Mouse (Mus musculus) layer of hippocampus, postnatal 10 days (tissue): ENCODE measurements around the gene Olfr522. TPM values are rescaled to one million over a fixed set of nuclear protein-coding genes. Genes with fewer than 3 reads are reported as not detected.
A peak's percentile ranks its signal among the peaks of the same experiment; 100 is the strongest.
"Not testable (repeated sequence)": the region's sequence is repeated elsewhere in the genome, so short reads cannot be mapped to it uniquely, and the experiment has no call there.

Source experiments
- DNase-seq, 2 experiments: peaks; one replicate each; pipeline ENCODE4 v3.0.0; 2021; ENCODE audit warnings: low spot score in 2 of 2
- total RNA-seq, 2 experiments: library from RNA; stranded (reverse); gene quantifications; 2 replicates each; pipeline ENCODE4 v1.2.3; 2021

The Olfr522 gene
- total RNA-seq, 2 experiments from 2014 or later, result not detected

DNA sequence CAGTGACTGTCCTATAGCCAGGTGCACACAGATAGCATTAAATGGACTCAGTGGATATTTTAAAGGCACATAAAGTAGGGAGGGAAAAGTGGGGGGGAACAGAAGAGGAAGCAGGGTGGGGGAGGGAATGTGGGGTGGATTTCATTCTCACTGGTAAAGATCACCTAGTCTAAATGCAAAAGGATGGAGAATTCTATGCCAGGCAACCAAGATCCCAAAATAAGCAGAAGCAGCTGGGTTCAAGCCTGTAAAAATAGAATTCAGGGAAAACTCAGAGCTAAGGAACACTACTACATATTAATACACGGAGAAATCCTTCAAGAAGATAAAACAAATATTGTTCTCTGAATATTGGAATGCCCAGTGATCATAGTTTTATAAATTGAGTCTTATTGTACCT, 3.4 kb upstream of the Olfr522 start:
- DNase-seq, result no peak

DNA sequence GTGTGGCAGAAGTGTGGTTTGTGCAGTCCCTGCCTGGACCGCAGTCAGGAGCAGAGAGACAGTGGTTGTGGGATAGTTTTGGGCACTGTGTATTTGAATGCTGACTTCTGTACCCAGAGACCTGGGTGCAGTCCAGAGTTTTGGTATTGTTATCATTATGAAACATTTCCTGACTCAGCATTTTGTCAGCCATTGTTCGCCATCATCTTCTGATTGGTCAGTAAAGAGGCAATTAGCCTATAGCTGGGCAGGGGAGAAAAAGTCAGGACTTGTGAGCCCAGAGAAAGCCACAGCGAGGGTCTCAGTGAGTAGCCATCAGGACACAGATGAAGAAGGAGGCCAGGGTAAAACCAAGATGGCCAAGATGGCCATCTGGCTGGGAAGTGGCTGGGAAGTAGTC, 4.2 kb downstream of the Olfr522 start:
- no peak for DNase-seq

DNA sequence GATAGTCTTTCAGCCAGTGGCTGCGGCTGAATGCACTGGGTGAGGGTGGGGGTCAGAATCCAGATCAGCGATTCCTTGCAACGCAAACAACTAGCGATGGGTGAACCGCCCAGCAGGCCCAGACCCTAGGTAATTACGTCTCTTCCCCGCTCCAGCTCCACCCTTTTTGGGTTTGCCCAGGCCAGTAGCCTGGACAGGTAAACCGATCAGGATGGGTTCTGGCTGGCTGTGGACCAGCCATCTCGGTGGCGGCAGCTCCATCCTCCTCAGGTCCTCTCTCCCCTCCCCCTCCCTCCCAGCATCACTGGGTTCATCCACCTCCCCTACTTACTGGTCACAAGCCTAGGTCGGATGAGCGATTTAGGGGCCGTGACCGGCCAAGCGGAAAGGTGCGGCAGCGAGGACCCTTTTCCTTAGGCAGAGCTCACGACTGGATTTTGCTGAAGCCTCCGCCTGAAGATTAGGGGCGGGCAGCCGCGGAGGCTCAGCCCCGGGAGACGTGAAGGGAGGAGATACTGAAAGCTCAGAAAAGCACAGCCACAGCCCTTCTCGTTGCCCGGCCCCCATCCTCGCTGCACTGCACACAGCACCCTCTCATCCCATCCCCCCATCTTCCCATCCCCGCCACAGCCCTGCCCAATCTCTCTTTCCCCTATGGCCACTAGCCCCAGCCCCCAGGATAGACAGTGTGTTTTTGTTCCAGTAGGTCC, 10.2 kb downstream of the Olfr522 start, which contains the start of gene Sprn:
Sprn (minus strand) TSS at position 660 of the 710 bp plus-strand sequence.
- DNase-seq, result peak; percentile 66 to 74

DNA sequence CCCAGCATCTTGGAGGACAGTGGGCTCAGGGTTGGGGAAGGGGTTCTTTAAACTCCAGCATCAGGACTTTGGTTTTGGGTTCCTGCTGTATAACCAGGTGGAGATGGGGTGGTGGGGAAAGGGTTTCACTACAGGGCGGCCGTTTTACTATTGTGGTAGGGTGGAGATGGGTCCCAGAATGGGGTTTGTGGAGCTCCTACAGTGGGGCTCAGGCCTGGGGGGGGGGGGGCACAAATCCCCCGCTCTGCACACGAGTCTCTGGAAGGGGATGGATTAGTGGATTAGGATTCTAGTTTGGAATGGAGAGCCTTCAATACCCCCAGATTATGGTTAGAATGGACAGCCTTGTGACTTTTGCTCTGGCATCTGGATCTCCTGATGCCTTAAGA, 10.7 kb downstream of the Olfr522 start:
- DNase-seq, result no peak

DNA sequence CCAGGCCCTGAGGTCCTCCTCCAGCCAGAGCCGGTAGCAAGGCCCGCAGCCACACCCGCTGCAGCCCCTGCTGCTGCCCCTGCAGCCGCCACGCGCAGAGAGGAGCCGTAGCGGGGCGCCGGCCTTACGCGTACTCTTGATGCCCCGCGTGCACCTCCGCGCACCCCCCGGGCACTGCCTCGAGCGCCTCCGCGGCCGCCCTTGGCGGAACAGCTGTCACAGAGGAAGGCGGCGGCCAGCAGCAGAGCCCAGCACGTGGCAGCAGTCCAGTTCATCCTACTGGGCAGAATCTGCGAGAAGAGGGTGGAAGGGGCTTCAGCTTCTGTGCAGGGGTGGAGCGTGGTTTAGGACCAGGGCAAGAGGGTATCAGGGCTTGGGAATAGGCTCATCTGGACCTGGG, 11.2 kb downstream of the Olfr522 start:
- DNase-seq, result peak; percentile 64 to 67

DNA sequence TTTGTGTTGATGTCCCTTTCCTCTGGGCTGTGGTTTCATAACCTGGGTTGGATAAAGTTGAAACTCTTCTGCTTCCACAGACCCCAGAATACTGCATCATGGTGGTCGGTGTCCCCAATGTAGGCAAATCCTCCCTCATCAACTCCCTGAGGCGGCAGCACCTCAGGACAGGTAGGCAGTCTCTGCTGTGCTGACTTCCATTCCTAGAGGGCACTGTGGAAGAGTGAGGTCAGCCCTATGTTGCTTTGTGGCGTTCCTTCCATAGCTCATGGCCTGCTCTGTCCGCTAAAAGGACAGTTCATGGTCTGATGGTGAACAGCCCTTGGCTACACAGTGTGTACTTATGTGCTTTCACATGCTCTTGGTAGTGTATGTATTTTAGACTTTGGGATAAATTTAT, 20.0 kb downstream of the Olfr522 start:
- no peak for DNase-seq

DNA sequence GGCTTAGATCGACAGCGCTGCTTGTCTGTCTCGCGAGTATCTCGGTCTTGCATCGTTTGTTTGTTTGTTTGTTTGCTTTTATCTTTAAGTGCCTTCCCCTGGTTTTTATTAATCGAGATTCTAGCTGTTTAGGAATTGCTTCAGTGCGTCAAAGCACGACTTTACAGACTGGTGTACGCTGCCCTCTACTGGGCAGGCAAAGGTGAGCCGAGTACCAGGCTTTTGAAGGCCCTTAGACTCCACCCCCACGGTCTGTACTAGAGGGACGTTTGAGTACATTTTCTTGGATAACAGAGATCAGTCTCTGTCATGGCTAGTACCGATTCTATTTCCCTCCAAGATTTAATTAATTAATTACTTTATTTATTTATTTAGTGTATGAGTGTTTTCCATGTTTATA, 23.2 kb downstream of the Olfr522 start:
- DNase-seq, result peak; percentile 54 to 68

DNA sequence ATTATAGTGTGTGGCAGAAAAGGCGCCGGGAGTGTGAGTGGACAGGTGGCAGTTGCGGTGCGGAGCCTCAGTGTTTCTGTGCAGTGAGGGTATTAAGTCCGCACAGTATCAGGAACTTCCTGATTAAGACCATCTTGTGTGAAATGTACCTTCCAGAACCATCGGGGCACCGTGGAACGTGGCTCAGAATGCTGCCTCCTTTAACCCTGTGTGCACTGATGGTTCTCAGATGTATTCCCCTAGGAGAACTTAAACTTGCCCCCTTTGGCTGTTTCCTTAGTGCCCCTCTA, 26.6 kb downstream of the Olfr522 start:
- no peak for DNase-seq

DNA sequence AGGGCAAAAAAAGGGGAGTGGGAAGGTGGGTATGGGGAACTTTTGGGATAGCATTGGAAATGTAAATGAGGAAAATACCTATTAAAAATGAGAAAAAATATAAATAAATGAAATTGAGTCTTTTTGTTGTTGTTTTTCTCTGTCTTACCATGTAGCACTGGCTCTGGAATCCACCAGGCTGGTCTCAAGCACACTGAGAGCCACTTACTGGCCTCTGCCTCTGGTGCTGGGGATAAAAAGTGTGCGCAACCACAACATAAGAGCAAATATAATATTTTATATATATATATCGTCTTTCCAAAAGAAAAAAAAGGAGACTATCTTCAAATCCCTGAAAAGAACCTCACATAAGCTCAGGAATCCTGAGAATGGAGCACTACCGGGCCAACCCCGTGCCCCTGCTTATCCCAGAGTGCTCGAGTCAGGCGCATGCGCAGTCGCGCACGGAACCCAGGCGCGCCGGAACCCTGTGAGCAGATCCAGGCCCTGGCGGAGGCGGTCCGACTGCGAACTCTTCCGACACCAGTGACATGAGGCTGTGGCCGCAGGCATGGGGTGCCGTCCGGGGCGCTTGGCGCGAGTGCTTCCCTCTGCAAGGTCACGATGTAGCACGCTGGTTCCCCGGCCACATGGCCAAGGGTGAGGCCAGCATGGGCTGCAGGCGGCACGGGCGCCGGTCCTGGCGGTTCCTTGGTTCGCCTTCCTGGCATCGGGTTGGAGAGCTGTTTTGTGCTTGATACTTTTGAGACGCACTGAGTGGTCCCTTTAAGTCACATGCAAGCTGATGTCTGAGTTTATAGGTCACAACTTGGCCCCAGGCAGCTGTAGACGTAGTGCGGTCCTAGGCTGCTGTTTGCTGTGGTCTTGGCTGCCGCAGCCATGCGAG, 27.2 kb downstream of the Olfr522 start, which contains the start of gene Mtg1:
Mtg1 (plus strand) TSS at position 430 of the 886 bp plus-strand sequence.
- peak; percentile 98 to 99 for DNase-seq

DNA sequence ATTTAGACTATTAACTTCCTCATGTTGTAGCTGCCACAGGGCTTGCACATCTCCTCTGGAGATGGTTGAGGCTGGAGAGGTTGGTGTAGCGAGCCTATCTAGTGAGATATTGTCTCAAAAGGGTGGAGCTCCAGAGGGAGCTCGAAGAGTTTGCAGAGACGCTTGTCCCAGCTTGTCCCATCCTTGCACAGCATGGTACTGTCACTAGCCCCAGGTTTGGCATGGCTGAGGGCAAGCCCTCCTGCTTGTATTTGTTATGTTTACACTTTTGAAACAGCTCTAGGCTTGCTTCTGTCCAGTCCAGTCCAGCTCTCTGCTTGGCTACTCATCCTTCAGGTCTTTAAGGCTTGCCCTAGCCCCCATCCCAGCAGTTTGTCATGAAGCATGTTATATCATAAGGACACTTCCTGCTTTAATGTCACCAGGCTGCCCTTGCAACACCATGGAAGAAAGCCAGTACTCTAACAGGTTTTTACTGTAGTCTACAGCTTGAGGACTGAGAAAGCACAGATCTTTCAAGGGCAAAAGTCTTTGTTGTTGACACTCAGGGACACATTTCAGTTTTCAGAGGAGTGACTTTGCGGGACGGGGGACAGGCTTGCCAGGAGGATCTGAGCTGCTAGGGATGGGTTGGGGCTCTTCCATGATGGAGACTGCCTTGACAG, 29.3 kb downstream of the Olfr522 start:
- no peak for DNase-seq

DNA sequence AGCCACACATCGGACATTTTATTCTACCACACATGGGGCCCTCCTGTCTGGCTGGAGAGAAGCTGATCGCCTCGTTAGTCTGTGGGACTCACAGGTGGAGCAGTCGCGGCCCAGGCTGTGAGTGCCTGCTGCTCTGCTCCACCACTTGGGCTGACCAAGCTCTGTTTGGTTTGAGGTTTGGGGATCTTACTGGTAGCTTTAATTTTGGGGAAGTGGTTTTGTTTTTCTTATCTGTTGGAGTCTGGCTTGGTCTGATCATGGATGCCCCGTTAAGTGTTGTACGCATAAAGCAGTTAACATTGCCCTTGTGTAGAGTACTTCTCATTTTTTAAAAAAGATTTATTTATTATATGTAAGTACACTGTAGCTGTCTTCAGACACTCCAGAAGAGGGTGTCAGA, 30.5 kb downstream of the Olfr522 start:
- not testable (repeated sequence) for DNase-seq

DNA sequence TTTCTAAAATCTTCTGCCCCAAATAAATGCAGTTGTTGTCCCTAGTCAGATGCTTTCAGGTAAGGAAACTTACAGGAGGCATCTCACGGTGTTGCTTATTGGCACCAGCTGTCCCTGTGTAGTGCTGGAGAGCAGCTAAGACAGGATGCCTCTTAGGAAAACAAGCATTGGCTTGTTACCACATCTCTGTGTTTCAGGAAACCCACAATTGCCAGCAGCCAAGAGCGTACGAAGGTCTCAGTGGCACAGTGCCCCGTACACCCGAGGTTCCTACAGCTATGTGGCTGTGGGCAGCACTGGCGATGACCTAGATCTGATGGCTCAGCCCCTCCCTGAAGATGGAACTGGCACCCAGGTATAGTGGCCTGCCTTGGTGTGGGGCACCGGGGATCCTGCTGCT, 32.4 kb downstream of the Olfr522 start:
- not testable (repeated sequence) for DNase-seq

DNA sequence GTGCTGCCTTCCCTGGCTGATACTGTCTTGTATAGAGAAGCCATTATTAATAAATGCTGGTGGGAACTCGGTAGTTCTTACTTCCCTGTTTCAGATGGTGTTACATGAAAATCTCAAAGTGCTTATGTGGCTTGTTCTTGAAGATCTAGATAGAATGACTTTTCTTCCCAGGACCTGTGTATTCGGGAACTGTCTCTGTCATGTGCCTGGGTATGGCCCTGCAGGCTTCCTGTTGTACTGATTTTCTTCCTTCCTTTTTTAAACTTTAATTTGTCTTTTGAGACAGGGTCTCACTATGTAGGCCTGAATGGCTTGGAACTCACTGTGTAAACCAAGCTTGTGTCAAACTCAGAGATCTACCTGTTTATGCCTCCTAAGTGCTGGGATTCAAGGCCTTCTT, 36.7 kb downstream of the Olfr522 start:
- no peak for DNase-seq

DNA sequence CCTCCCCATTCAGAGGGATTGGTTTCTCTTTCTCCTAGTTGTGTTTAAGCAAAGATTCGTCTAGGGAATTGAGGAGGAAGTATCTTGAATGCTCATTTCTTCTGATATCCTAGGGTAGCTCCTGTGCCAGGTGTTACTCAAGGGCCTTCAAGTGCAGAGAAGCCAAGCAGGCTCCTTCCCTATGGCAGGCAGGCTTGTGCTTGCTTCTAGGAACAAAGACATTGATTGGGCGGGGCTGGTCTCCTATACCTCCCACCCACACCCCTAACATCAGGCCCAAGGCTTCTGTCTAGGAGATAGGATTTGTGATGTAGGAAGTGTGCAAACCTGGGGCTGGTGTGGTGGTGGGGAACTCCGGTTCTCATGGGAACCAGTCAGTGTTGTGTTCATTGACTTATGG, 37.6 kb downstream of the Olfr522 start:
- DNase-seq, result no peak

DNA sequence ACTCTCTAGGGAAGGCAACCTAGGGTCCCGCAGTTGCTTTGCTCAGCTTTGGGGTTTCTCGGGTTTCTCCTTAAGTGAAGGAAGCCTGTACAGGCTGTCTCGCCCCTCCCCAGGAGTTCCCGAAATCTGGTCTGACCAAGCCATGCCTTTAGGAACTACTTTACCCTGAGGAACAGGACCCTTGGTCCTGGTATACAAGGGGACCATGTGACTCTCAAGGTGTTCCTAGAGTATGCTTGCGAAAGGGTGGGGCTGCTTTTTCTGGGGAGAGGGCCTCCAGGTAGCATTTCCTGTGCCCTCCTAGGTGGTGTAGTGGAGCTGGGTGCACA, 38.6 kb downstream of the Olfr522 start:
- DNase-seq, result no peak

DNA sequence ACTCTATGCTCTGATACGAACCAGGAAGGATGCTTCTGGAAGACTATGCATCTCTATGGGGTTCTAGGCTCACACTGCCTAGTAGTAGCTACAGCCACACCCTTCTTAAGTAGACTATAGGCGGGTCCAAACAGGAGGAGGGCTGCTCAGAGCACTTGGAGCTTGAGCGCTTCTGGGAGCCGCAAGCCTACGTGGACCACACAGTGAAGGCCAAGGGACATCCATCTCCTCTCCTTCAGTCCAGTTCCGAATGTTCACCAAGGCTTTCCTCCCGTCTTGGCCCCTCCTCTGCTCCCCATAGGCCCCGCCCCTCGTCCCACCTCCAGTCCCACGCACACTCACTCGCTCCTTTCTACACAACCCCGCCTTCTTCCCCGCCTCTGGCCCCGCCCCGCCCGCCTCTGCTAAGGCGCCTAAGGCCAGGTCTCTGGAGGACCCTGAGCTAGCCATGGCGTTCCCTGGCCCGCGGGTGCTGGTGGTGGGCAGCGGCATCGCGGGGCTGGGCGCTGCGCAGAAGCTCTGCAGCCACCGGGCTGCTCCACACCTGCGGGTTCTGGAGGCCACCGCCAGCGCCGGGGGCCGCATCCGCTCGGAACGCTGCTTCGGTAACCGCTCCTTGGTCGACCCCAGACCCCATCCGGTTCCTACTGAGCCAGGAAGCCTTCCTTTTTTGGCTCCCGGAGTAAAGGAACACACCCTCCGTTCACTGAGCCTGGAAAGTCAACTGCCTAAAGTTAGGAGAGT, 39.1 kb downstream of the Olfr522 start:
- DNase-seq, result peak; percentile 81 to 88

DNA sequence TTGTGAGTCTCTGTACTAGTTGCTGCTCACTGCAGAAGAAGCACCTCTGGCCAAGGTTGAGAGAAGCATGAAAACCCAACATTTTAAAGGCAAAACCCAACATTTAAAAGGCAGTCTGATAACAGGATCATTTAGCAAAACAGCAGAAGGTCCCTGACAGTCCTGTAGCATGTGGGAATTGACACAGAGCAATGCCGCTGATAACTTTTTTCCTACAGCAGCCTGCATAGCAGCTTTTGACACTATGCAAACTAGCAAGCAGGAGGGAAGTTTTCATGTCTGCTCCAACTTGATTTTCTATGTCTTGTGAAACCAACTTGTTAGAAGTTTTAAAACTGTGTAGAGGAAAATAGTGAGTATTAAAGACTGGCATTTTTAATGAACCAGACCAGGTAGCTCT, 40.2 kb downstream of the Olfr522 start:
- DNase-seq, result no peak

DNA sequence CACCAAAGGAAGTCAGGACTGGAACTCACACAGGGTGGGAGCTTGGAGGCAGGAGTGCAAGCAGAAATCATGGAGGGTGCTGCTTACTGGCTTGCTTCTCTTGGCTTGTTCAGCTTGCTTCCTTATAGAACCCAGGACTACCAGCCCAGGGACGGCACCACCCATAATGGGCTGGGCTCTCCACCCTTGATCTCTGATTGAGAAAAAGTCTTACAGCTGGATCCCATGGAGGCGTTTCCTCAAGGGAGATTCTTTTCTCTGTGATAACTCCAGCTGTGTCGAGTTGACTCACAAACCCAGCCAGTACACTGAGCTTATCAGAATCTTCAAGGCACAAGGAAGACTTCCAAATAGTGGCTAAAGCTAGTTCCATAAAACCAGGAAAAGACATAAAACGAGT, 41.8 kb downstream of the Olfr522 start:
- no peak for DNase-seq

DNA sequence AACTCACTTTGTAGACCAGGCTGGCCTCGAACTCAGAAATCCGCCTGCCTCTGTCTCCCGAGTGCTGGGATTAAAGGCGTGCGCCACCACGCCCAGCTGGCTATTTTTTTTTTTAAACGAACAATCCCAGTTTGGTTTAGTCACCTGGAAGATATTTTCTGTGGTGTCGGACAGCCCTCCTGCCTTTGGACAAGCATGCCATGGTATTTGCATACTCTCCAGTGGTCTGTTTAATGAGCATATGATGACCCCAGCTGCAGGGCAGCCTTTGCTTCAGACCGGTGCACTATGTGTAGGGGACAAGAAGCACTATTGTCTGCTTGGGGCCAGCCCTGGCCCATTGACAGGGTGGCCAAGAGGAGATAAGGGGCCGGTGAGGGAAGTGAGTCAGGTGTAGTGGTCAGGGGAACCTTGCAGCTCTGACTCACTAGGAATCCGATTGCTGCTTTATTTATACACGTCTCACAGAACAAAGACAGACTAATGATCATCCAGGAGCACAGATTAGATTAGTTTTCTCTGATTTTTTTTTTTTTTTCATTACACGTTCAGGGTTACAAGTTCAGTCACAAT, 43.1 kb downstream of the Olfr522 start:
- no peak for DNase-seq

DNA sequence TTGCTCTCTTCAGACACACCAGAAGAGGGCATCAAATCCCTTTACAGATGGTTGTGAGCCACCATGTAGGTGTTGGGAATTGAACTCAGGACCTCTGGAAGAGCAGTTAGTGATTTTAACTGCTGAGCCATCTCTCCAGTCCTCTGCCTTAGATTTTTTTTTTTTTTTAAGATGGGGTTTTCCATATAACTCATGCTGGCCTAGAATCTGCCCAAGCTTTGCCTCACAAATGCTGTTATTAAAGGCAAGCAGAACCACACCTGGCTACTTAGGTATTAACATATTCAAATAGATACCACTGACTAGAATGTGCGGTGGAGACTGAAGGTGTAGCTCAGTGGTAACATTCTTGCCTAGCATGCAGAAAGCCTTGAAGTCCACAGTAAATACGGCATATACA, 44.1 kb downstream of the Olfr522 start:
- no peak for DNase-seq
